In genomic region chr7:67222220-67222862, GRCm38 (mm10) we compare ENCODE assay signal across 8 mouse cellular contexts. TPM values are rescaled to one million over a fixed set of nuclear protein-coding genes. Genes with fewer than 3 reads are reported as not detected.
DNase-seq lines count a peak whose midpoint lies in the region; ATAC-seq and TF ChIP-seq lines count a peak whose summit lies in the region.

TSS of gene Lysmd4 (plus strand) at chr7:67222544.

- in situ Hi-C loops in Patski (cut with MboI; ENCODE audit: low pct_unique_long_range_greater_than_20kb): no loop called here

- H3K36me3 ChIP-seq in hindbrain, embryonic 13.5 days: peaks cover 27% of the 10 kb centered on the region

- WGBS in hindbrain, embryonic 13.5 days: 4% methylated on average over 31 of the region's 31 CpGs

- peak within 1 kb of the TSS; percentile 86 for H3K9ac ChIP-seq in hindbrain, embryonic 13.5 days

- peaks cover 24% of the 10 kb centered on the region for H3K4me1 ChIP-seq in hindbrain, embryonic 13.5 days (replicated peaks)

- TF ChIP-seq CTCF in Patski (IDR thresholded peaks at IDR 0.05): no peak

- POLR2A ChIA-PET in Patski (lab: Charles Lee): interaction anchor here (0.8 kb wide), 1 partner anchor 122 kb away, joined by 3 read pairs; no protein-coding TSS in a partner anchor

- no peaks in the 10 kb centered on the region for H3K27me3 ChIP-seq in Patski
- no peaks in the 10 kb centered on the region for H3K27me3 ChIP-seq in hindbrain, embryonic 13.5 days

- peak within 1 kb of the TSS; percentile 75 for H3K4me3 ChIP-seq in hindbrain, embryonic 13.5 days

- ATAC-seq in Patski: peak; percentile 98
- ATAC-seq in hindbrain, embryonic 13.5 days (ENCODE audit: low FRiP score): peak; percentile 98

- CTCF ChIA-PET in Patski (lab: Charles Lee): interaction anchor here (2.1 kb wide), 1 partner anchor 22 kb away, joined by 7 read pairs; no protein-coding TSS in a partner anchor

- no peak for DNase-seq in Patski (ENCODE audit: low read depth, low spot score)
- peak; percentile 97 to 98 for DNase-seq in cerebellum, postnatal 14 days
- DNase-seq in frontal cortex, postnatal 14 days (ENCODE audit: low spot score in 2 of 2): peak; percentile 92 to 94
- DNase-seq in layer of hippocampus, postnatal 25 days (ENCODE audit: extremely low spot score in 1 of 2, low spot score in 1 of 2): peak; percentile 86 to 88
- DNase-seq in lung, postnatal 25 days (ENCODE audit: low spot score): peak; percentile 97
- DNase-seq in retina, embryonic 14.5 days (ENCODE audit: low spot score): peak; percentile 96
- peak; percentile 98 for DNase-seq in thymus, postnatal 4 days

- H3K9me3 ChIP-seq in hindbrain, embryonic 13.5 days: no peaks in the 10 kb centered on the region

- H3K27ac ChIP-seq in hindbrain, embryonic 13.5 days: peak within 1 kb of the TSS; percentile 59; the same call in 1 of the 2 replicates

- H3K4me2 ChIP-seq in hindbrain, embryonic 13.5 days: peak within 1 kb of the TSS; percentile 90

RNA-seq across cellular contexts. Expression of gene Lysmd4, which starts in this region (rescaled TPM):
- polyA plus RNA-seq in Patski (2021): 10.3 TPM
- 31.6 and 32.7 TPM in 2 replicates for polyA plus RNA-seq in hindbrain, embryonic 13.5 days (2015; fragmentation: Nextera tagmentation; extraction: Ambion mirVana)
- 10 to 100 TPM; 32.3 to 37.1 TPM for total RNA-seq in layer of hippocampus, postnatal 25 days (2021)
